Mouse (Mus musculus): ENCODE data around the gene M6pr.

DNA sequence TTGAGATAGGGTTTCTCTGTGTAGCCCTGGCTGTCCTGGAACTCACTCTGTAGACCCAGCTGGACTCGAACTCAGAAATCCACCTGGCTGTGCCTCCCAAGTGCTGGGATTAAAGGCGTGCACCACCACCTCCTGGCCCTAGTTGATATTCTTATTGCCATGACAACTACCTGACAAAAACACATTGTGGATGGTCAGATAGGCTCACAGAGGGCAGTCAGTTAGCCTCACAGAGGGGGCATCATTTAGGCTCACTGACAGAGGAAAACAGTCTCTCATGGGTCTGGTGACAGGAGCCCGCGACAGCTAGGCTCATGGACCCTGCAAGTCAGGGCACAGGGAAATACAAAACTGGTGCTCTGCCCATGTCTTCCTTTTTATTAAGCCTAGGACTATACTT lies 24.2 kb upstream of the M6pr start:
- TF ChIP-seq CTCF (IDR thresholded peaks at IDR 0.05; ENCODE audit: control insufficient read depth, insufficient read depth, low read length) (no peak), POLR2A (IDR thresholded peaks at IDR 0.05; ENCODE audit: borderline replicate concordance, control insufficient read depth, low read depth, low read length) (no peak)

All from bone marrow, adult 2 months (tissue).